Mouse (Mus musculus): ENCODE data around the gene Smyd5. TPM values are rescaled to one million over a fixed set of nuclear protein-coding genes. Genes with fewer than 3 reads are reported as not detected.
A peak's percentile ranks its signal among the peaks of the same experiment; 100 is the strongest.
"Not testable (repeated sequence)": the region's sequence is repeated elsewhere in the genome, so short reads cannot be mapped to it uniquely, and the experiment has no call there.

Smyd5 gene
- total RNA-seq, 2 experiments from 2014 or later, result 6.8 TPM

DNA sequence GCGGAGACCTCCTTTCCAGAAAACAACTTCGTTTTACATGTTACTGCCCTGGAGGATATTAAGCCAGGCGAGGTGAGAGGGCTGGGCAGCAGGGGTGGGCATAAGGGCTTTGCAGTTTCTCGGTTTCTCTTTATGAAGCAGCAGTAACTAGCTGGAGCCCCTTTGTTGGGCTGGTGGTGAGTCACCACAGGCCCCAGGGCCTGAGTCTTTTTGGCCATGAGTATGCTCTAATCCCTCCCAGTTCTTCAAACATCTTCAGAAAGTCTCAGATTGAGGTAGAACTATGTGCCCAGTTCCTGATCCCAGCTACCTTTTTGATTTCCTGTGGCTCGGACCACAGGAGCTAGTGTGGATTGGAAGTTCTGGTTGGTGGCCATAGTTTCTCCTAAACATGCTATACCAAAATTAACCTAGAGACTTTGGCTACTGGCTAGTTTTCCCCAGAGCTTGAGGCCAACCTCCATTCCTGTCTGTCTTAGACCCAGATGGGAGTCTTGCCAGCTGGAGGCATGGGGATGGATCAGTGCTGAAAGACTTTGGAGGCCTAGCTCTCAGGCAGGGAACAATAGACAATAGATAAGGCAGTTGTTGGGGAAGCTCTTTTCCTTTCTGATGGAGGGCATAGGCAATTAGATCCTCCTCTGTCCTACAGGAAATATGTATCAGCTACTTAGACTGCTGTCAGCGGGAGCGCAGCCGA lies 12.6 kb downstream of the Smyd5 start:
- intact Hi-C loops (cut with DNase I), result no loop called here
- DNase-seq, result no peak

DNA sequence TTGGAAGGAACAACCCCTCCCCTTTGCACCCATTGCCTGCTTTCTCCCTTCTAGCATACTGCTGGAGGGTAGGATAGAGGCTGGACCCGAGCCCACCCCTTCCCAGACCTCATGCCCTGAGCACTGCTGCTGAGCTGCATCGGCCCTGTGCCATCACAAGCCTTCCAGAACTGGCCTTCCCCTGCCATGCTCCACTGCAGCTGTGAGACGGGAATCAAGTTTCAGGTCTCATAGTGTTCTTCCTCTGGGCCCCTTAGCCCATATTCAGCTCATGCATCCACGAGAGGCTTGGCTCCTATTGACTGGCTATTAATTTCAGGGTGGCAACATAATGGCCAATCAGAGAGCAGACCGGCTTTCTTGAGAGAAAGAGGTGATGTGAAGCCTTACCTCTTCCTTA lies 13.5 kb downstream of the Smyd5 start:
- DNase-seq, result no peak
- intact Hi-C loops (cut with DNase I), result no loop called here

DNA sequence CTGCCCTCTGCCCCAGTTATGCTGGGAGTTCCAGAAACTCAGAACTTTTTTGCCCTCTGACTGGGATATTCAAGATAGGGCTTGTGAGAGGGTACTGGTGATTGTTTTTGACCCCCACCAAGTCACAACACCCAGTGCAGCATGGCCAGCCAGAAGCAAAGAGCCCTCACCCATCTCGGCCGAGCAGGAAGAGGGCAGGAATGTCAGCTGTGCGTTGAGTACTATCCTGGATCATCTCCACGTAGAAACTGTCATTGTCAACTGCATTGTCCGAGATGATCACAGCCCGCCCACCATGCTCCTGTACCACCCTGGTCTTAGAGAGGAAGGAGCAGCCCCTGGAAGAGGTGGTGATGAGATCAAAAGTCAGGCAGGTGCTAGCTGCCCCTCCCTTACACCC lies 15.6 kb downstream of the Smyd5 start:
- intact Hi-C loops (cut with DNase I), result no loop called here
- no peak for DNase-seq

DNA sequence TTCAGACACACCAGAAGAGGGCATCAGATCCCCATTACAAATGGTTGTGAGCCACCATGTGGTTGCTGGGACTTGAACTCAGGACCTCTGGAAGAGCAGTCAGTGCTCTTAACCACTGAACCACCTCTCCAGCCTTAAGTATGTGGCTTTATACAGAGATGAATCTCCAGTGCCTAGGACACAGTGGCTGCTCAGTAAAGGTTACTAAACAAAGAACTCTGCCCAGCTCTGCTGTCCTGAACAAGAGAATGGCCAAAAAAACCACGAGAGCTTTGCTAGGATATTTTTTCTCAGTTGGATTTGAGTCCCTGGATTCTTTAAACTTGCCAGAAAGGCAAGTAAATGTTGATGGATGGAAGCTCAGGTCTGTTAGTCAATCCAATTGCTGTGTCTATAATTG lies 18.4 kb downstream of the Smyd5 start:
- not testable (repeated sequence) for DNase-seq
- intact Hi-C loops (cut with DNase I), result loop anchor here (5.0 kb wide), 1 partner anchor 512 kb away; the partner anchor contains the start of gene Dusp11

DNA sequence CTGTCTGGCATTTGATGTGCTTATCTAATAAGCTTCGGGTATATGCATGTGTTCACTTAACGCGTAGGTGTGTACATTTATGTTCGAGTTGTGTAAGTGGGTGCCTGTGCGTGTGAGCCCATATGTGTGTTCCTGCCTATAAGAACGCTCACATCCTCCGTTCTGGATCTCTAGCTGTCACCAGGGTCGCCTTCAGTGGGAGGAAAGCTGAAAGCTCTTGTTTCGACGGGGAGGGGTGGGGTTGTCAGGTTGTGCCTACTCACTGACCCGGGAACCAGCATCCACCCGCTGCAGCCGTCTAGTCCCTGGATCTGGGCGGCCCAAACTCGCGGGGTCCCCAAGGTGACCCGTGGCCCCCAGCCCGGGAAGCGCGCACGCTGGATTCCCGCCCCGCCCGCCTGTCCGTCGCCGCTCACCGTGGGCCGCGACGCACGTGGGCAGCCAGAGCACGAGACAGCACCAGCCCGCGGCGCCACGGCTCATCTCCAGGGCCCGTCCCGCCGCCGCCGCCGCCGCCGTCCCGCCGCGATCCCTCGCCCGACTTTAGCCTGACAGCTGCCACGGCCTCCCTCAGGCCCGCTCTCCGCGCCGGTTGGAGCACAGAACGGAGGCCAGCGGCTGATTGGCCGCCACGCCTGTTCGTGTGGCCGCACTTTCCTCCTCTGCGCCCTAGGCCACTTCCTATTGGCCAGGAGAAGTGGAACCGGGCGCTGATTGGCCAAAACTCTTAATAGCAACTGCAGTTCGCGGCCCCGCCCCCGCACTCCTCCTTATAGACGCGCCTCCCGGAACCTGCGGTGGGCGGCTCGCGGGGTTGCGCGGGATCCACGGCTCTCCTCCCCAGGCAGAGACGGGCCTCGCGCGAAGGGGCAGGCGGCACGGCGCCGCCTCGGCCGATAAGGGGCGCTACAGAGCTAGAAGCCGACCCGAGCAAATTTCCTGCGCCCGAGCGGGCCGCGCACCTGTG lies 19.2 kb downstream of the Smyd5 start, which contains the start of gene Cct7:
TSS of gene Cct7 (plus strand) at position 818 of the 967 bp plus-strand sequence.
- intact Hi-C loops (cut with DNase I), result loop anchor here (5.0 kb wide), 1 partner anchor 511 kb away; the partner anchor contains the start of gene Dusp11
- DNase-seq, result peak; percentile 97 to 98

DNA sequence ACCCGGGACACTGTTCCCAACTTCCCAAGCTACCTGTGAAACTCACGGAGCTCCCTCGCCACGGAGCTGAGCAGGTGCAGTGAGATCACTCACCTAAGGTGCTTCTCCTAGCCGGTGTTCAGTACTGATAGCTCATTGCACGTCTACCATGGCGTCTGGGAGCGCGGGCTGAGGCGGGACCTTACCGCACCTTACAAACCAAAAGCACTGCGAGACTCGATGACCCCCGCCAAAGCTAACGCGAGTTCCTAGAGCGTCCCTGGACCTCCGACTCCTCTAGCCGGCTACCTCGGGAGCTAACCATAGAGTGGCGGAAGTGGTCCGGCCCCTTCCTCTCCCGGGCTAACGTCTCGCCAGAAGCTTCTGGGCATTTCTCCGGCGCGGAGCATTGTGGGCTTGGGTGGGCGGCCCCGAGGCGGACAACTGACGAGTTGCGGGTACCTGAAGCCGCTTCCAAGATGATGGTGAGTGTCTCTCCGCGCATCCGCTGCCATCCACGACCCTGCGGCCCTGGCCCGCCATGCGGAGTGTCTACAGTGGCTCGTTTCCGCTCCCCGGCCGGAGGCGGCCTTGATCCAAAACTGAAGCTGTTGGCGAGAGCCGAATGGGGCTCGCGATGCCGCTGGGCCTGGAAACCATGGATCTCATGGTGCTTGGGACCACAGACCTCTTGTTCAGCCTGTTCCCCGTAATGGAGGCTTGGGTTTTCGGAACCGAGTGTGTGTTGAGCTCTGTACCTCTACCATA lies 20.0 kb downstream of the Smyd5 start, which contains the start of gene Pradc1:
TSS of gene Pradc1 (minus strand) at position 307 of the 747 bp plus-strand sequence.
- DNase-seq, result peak; percentile 95 to 97
- intact Hi-C loops (cut with DNase I), result loop anchor here (5.0 kb wide), 1 partner anchor 510 kb away; the partner anchor contains the start of gene Dusp11

DNA sequence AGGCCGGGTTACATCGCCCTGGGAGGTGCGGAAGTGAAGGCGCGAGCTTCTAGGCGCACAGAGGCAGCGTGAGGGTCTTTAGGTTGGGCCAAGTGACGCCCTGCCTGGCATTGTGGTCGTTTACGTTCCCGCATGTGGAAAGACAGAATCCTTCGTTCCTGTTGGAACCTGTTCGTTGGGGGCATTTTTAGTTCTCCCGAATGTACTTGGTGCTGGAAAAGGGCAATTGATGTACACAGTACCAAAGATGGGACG lies 20.5 kb downstream of the Smyd5 start:
- intact Hi-C loops (cut with DNase I), result loop anchor here (5.0 kb wide), 1 partner anchor 510 kb away; the partner anchor contains the start of gene Dusp11
- no peak for DNase-seq

DNA sequence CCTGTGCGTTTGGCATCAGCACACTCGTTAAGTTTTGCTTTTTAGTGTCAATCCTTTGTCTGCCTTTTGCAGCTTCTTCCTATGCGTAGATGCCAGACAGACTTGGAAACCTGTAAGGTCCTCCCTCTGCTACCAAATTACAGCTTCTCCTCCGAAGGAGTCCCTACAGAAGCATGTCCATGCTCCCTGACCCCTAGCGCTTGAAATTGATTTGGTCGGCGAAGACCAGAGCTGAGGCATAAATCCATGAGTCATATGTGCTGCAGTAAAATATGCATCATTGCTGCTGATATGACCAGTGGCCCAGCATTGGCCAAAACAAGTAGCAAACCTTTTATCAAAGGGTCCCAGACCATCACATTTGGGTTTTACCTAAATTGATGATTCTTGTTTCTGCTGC lies 21.0 kb downstream of the Smyd5 start:
- intact Hi-C loops (cut with DNase I), result loop anchor here (5.0 kb wide), 1 partner anchor 509 kb away; the partner anchor contains the start of gene Dusp11
- no peak for DNase-seq

DNA sequence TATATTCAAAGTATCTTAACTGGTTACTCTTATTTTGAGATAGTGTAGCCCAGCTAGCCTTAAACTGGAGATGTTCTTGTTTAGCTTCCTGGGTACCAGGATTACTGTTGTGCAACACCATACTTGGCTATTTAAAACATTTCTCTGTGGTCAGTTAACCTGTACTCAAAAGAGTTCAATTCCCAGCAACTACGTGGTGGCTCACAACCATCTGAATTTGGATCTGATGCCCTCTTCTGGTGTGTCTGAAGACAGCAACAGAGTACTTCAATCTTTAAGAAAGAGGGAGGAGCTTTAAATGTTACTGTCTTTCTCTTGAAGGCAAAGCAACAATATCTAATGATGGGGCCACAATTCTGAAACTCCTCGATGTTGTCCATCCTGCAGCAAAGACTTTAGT lies 27.8 kb downstream of the Smyd5 start:
- intact Hi-C loops (cut with DNase I), result no loop called here
- no peak for DNase-seq

DNA sequence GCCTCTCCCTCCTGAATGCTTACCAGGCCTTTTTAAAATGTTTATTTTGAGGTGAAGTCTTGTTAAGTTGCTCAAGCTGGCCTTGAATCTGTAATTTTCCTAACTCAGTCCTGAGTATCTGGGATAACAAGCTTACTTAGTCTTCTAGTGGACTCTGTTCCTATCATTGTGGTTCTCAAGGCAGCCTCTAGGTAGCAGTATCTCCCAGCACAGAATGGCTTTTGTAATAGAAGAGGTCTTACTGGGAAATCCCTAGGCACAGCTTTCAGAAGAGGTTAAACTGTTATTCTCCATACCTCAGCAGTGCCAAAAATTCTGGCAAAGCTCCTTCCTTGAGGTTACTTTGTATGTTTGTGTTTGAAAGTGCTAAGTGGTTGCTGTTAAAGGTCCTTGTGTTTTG lies 33.6 kb downstream of the Smyd5 start:
- intact Hi-C loops (cut with DNase I), result no loop called here

DNA sequence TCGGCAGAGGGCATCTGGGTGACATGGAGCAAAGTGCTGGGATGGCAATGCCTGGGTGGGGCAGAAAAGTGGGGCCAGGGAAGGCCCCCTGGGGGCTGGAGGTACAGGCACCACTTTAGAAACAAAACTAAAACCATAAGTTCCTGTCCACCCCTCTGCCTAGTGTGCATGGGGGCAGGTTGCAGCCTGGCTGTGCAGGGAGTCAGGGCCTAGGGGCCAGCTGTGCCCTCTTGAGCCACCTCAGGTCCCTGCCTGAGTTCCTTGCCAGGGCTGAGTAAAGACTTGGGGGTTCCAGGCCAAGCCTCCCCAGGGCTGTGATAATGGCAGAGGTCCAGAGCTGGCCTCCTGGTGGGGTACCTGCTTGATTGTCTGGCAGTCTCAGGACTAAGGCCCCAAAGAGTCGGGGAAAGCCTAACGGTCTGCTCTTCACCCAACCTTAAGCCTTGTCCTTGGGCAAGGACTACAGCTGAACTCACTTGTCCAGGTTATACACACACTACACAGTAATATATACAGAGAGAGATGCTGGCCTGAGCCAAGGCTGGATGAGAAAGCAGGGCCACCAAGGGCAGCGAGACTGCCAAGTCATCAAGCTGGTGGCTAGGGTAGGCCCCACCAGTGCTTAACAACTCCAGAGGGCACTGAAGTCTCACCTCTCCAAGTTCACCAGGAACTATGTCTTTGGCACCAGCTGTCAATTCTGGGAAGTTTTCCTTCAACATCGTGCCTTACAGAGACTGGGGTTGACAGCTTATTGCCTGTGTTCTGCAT lies 38.1 kb downstream of the Smyd5 start:
- intact Hi-C loops (cut with DNase I), result no loop called here
- no peak for DNase-seq

More for the DNA sequence above, 33.6 kb downstream of the Smyd5 start:
- no peak for DNase-seq

DNA sequence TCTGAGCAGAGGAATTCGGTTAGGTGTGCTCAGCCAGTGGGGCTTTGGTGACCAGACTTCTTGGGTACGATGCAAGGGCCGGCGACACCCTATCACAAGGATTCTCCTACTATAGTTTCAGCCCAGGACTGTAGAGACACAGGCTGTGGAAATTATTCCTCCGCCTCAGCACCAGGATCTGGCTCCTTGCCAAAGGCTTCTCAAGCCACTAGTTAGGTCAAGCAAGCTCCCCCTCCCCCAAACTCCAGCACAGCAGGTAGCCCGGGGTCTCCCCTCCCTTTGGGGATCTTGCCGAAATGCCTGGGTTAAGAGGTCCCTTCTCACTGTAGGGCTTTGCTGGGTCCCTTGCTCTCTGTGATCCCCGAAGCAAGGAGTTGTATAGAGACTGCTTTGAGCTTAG lies 40.2 kb downstream of the Smyd5 start:
- intact Hi-C loops (cut with DNase I), result no loop called here
- DNase-seq, result no peak

DNA sequence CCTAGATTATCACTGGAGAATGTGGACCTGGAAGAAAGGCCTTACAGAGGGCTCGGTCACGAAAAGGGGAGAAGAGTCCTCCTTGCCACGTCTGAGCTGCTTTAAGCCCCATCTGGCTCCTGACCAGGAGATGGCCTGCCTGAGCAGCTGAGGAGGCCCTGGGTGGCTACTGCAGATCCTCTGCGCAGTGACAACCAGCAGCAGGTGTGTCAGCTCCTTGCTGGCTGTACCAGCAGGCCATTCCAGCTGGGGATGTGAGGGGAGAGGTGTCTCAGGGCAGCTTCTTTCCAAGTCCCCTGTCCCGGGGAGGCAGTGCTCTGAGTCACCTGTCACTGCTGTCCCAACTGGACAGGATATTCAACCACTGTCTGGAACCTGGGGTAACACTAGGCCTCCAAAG lies 40.8 kb downstream of the Smyd5 start:
- intact Hi-C loops (cut with DNase I), result no loop called here
- no peak for DNase-seq

DNA sequence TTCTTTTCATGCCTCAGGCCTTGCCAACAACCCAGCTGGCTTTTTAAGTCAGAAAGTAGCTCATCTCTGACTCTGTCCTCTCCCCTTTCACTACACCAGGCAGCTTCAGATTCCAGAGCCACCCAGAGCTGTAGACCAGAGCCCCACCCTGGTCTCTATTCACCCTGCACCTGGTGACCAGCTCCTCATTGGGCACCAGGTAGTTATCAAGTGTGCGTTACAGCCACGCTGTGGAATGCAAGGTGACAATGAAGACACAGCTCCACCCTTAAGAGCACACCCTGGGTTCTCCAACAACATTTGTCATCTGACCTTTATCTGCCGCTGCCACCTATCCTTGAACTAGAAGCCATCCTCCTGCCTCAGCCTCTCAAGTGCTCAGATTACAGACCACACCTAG lies 43.8 kb downstream of the Smyd5 start:
- no peak for DNase-seq
- intact Hi-C loops (cut with DNase I), result no loop called here

DNA sequence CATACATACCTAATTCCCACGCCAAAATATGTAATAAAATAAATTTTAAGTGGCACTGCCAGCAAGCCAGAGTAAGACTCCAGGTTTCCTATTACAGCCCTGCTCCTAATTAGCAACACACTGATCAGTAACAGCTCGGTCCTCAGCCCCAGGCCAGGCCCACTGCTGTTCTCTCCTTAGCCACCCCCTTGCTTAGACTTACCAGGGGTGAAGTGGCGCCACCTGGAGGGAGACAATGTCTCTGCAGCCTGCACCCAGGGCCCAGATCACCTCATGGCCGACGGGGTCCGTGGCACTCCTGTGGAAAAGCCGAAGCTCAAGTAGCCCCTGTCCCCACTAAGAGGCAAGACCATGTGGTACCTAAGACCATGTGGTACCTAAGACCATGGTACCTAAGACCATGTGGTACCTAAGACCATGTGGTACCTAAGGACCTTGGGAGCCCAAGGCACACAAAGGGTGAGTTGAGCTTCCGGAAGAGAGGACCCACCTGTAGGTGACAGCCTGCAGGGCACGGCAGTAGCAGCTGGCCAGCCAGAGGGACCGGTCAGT lies 45.7 kb downstream of the Smyd5 start:
- intact Hi-C loops (cut with DNase I), result no loop called here
- DNase-seq, result no peak

DNA sequence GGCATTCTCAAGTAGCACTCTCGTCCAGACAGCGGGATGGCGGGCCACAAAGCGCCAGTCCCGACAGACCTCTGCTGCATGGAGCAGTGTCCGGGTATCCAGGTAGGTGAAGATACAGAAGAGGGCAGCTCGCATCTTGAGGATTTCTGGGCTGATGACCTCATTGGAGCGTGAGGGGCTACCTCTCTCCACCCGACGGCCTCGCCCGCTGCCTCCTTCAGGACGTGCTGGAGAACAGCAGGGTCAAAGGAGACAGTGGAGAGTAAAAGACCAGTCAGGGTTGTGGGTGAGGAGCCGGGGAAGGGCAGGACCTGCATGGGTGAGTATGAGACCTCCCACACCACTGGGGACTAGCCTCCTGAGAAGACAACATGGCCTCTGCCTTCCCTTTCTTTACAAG lies 46.6 kb downstream of the Smyd5 start:
- intact Hi-C loops (cut with DNase I), result no loop called here

DNA sequence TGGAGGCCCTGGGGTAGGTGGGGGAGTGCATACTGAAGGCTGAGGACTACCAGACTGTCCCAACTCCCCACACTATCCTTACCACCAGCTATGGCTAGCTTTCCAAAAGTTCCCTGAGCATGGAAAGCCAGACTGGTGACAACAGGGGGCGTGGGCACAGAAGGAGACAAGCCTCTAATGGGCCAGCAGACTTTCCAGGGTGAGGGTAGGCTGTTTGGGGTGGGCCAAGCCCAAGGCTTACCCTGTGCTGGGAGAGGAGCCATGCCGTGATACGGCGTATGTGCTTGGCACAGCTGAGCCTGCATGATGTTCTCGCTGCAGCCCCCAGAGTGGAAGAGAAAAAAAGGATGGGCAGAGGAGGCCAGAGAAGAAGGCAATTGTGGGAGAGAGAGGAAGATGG lies 48.2 kb downstream of the Smyd5 start:
- intact Hi-C loops (cut with DNase I), result no loop called here
- no peak for DNase-seq

More for the DNA sequence above, 46.6 kb downstream of the Smyd5 start:
- no peak for DNase-seq

DNA sequence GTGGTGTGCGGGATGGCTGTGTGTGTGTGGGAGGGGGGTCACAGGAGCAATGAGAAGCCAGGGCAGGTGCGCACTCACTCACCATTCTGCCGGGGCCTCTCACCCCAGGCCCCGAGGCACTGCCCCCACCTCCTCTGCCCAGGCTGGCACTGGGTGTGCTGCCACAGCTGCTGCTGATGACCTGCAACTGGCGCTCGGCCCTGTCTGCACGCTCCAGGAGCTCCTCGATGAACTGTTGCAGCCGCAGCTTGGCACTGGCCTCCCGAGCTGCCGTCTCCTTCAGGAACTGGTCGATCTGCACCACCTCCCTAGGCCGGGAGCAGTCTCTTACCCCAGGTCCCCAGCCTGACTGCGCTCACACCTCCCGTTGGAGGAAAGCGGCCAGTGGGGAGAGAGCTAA lies 48.9 kb downstream of the Smyd5 start:
- intact Hi-C loops (cut with DNase I), result no loop called here
- no peak for DNase-seq

DNA sequence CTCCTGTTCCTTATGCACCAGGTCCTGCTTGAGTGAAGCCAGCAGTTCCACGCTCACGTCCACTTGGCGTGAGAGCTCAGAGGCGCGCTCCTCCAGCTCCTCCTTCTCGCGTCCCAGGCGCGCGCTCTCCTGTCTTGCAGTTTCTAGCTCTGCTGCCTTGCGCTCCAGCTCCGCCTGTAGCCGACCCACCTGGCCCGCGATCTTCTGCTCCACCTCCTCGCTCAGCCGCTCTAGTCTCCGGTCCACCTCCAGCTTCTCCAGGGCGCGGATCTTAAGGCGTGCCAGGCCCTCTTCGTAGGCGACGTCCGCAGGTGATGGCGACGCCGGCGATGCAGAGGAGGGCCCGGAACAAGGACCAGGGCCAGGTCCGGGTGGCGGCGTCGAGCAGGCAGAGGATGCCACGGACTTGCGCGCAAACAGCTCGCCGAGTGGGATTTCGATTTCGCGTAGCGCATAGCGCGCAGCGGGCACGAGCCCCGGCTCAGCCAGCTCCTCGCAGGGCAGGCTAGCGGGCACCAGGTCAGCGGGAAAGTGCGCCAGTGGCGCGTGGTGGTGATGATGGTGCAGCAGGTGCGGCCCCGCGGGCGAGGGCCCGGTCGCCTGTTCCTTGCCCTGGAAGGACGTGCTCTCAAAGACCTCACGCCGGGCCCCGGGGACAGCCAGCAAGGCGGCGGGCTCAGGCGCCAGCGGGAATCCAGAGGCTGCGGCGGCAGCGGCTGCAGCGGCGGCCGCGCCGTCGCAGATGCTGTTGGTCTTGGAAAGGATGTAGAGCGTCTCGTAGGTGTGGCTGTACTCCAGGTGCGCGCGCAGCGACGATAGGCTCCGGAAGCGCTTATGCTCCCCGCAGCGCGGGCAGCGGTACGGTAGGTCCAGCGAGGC lies 52.3 kb downstream of the Smyd5 start:
- no peak for DNase-seq
- intact Hi-C loops (cut with DNase I), result no loop called here

Measured in gastrocnemius, postnatal 36 days (tissue).